ENCODE assay signal across 20 mouse cellular contexts in genomic region chr14:120142281-120142680, GRCm38 (mm10).
DNase-seq lines count a peak whose midpoint lies in the region; ATAC-seq and TF ChIP-seq lines count a peak whose summit lies in the region.
"Had no signal": no experiment of that assay in that cellular context is flagged by ENCODE, and none has a peak within 500 bp of the region (broad histone marks: within the 10 kb centered on the region; RNA-seq: fewer than 3 reads in every experiment).

No protein-coding gene starts in this region.

- H3K4me2 ChIP-seq in midbrain, embryonic 13.5 days (replicated peaks) = no peak overlapping the region
- no peak overlapping the region for H3K4me2 ChIP-seq in lung, postnatal 0 days (replicated peaks; ENCODE audit: low read depth, low read length)
- H3K4me2 ChIP-seq: embryonic facial prominence, embryonic 12.5 days; forebrain, embryonic 13.5 days; heart, embryonic 11.5 days; kidney, embryonic 15.5 days; limb, embryonic 15.5 days; liver, embryonic 15.5 days had no signal

- peaks cover 26% of the 10 kb centered on the region for H3K27me3 ChIP-seq in midbrain, embryonic 13.5 days
- H3K27me3 ChIP-seq in lung, postnatal 0 days (replicated peaks; ENCODE audit: insufficient read depth, low read length) = no peaks in the 10 kb centered on the region
- H3K27me3 ChIP-seq: embryonic facial prominence, embryonic 12.5 days; forebrain, embryonic 13.5 days; kidney, embryonic 15.5 days; limb, embryonic 15.5 days; liver, embryonic 15.5 days had no signal

- intact Hi-C loops in heart, postnatal 25 days (cut with DNase I) = no loop called here
- intact Hi-C loops in left cerebral cortex, postnatal 4 days (cut with DNase I) = no loop called here
- intact Hi-C loops in left cerebral cortex, postnatal 10 days (cut with DNase I) = no loop called here

- TF ChIP-seq EP300 in lung, postnatal 0 days (IDR thresholded peaks at IDR 0.05) = no peak

- no peaks in the 10 kb centered on the region for H3K9me3 ChIP-seq in midbrain, embryonic 13.5 days
- H3K9me3 ChIP-seq in lung, postnatal 0 days (ENCODE audit: low read length) = no peaks in the 10 kb centered on the region
- H3K9me3 ChIP-seq: embryonic facial prominence, embryonic 12.5 days; forebrain, embryonic 13.5 days; kidney, embryonic 15.5 days; limb, embryonic 15.5 days; liver, embryonic 15.5 days had no signal

- H3K4me1 ChIP-seq in midbrain, embryonic 13.5 days (replicated peaks) = peaks cover 20% of the 10 kb centered on the region
- peaks cover 3% of the 10 kb centered on the region; the same call in 1 of the 2 replicates for H3K4me1 ChIP-seq in lung, postnatal 0 days (ENCODE audit: insufficient read depth, low read depth, low read length)

- peak; percentile 83 for DNase-seq in heart, adult 11 months
- no peak for DNase-seq in heart, postnatal 25 days (ENCODE audit: low spot score)
- peak; percentile 17 for DNase-seq in left cerebral cortex, postnatal 4 days
- no peak for DNase-seq in left cerebral cortex, postnatal 10 days (ENCODE audit: extremely low spot score in 1 of 2, low spot score in 2 of 2)
- DNase-seq in Muller cell, postnatal 12 days (ENCODE audit: inconsistent ontology term) = peak; percentile 21
- DNase-seq in lung, postnatal 0 days (ENCODE audit: low spot score) = no peak
- DNase-seq: adrenal gland, postnatal 10 days; B cell, adult 2 months; cerebellum, adult 8-10 months; kidney, adult 11 months; kidney, postnatal 36 days had no signal

- no peak overlapping the region for H3K9ac ChIP-seq in midbrain, embryonic 13.5 days (replicated peaks)
- no peak overlapping the region for H3K9ac ChIP-seq in lung, postnatal 0 days (replicated peaks; ENCODE audit: low read depth)
- H3K9ac ChIP-seq: embryonic facial prominence, embryonic 12.5 days; forebrain, embryonic 13.5 days; kidney, embryonic 15.5 days; limb, embryonic 15.5 days; liver, embryonic 15.5 days had no signal

- ATAC-seq in midbrain, embryonic 13.5 days = peak; percentile 47; the same call in 1 of the 2 replicates
- no peak for ATAC-seq in lung, postnatal 0 days
- ATAC-seq in activated CD4-positive, CD25-positive, alpha-beta regulatory T cell, adult 4 months = no peak
- ATAC-seq: forebrain, embryonic 13.5 days had no signal

- no peak overlapping the region for H3K27ac ChIP-seq in midbrain, embryonic 13.5 days
- H3K27ac ChIP-seq in lung, postnatal 0 days (ENCODE audit: low read length) = no peak overlapping the region
- H3K27ac ChIP-seq: embryonic facial prominence, embryonic 12.5 days; forebrain, embryonic 13.5 days; kidney, embryonic 15.5 days; limb, embryonic 15.5 days; liver, embryonic 15.5 days; macrophage had no signal

- TF ChIP-seq CTCF in lung, postnatal 0 days (IDR thresholded peaks at IDR 0.05) = no peak

- 13% methylated on average over 4 of the region's 4 CpGs for WGBS in midbrain, embryonic 13.5 days
- 52% methylated on average over 4 of the region's 4 CpGs for WGBS in lung, postnatal 0 days

- no peak overlapping the region for H3K4me3 ChIP-seq in midbrain, embryonic 13.5 days (replicated peaks)
- no peak overlapping the region for H3K4me3 ChIP-seq in lung, postnatal 0 days (ENCODE audit: low read depth, low read length)
- H3K4me3 ChIP-seq: embryonic facial prominence, embryonic 12.5 days; forebrain, embryonic 13.5 days; kidney, embryonic 15.5 days; limb, embryonic 15.5 days; liver, embryonic 15.5 days had no signal

- no peaks in the 10 kb centered on the region for H3K36me3 ChIP-seq in midbrain, embryonic 13.5 days
- H3K36me3 ChIP-seq in lung, postnatal 0 days (ENCODE audit: insufficient read depth, low read length) = no peaks in the 10 kb centered on the region
- H3K36me3 ChIP-seq: embryonic facial prominence, embryonic 12.5 days; kidney, embryonic 15.5 days; limb, embryonic 15.5 days; liver, embryonic 15.5 days had no signal

Comparison
In these comparisons a context has a peak if more than half of its experiments do, and no peak if none do; other contexts are left out.
1. DNase-seq: peak in heart, adult 11 months (single experiment), left cerebral cortex, postnatal 4 days (single experiment) and Muller cell, postnatal 12 days (single experiment); none in heart, postnatal 25 days (single experiment), left cerebral cortex, postnatal 10 days (0 of 2) and lung, postnatal 0 days (single experiment).